Mouse (Mus musculus) retina, postnatal 1 day (tissue): ENCODE results near the gene Nrbp1.

ENCODE experiments used
- DNase-seq: peaks from one replicate; pipeline ENCODE4 v3.0.0-alpha.2; 2012

Gene Nrbp1

GRCm38 (mm10) chr5:31273018-31273417 is 32.4 kb downstream of the Nrbp1 start:
- no peak for DNase-seq

GRCm38 (mm10) chr5:31279245-31279988 is 38.8 kb downstream of the Nrbp1 start:
- no peak for DNase-seq

GRCm38 (mm10) chr5:31288225-31288624 is 47.6 kb downstream of the Nrbp1 start:
- DNase-seq, result no peak

- DNase-seq, result no peak
These were observed 48.0 kb downstream of the Nrbp1 start for GRCm38 (mm10) chr5:31288655-31289054.

- DNase-seq, result peak; percentile 17
These were observed 49.1 kb downstream of the Nrbp1 start for GRCm38 (mm10) chr5:31289626-31290230.

- DNase-seq, result peak; percentile 98
These were observed 50.1 kb downstream of the Nrbp1 start, which contains the start of gene Ift172 for GRCm38 (mm10) chr5:31290521-31291360. Gene Ift172 (minus strand): TSS chr5:31291116.

GRCm38 (mm10) chr5:31291361-31291688 is 50.7 kb downstream of the Nrbp1 start:
- DNase-seq, result no peak

- DNase-seq, result no peak
These were observed 54.4 kb downstream of the Nrbp1 start for GRCm38 (mm10) chr5:31294964-31295605.

GRCm38 (mm10) chr5:31295606-31296141 is 55.0 kb downstream of the Nrbp1 start, which contains the start of gene Fndc4:
Gene Fndc4 (minus strand): TSS chr5:31296080.
- DNase-seq, result peak; percentile 81

- DNase-seq, result no peak
These were observed 56.5 kb downstream of the Nrbp1 start, which contains the start of gene Gckr for GRCm38 (mm10) chr5:31297047-31297757. Gene Gckr (plus strand): TSS chr5:31297443.

- DNase-seq, result no peak
These were observed 57.3 kb downstream of the Nrbp1 start for GRCm38 (mm10) chr5:31297981-31298380.

- no peak for DNase-seq
These were observed 57.8 kb downstream of the Nrbp1 start for GRCm38 (mm10) chr5:31298486-31298885.
